25 mouse cellular contexts compared by ENCODE assay signal in the genomic region with DNA sequence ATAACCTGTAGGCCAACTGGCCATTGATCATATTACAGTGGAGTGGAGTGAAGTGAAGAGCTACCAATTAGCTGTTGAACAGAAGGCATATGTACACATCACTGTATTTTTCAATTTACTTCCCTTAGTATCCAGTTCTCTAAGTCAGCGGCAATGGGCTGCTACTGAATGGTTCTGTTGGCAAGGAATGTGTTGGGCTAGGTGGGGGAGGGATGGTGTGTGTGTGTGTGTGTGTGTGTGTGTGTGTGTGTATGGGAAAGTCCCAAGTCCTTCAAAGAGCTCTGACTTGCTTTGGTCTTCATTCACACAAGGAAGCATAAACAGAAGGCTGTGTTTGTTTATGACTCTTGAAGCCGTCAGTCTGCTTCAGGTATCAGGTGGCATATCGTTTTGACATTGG.
"Had no signal": no experiment of that assay in that cellular context is flagged by ENCODE, and none has a peak within 500 bp of the region (broad histone marks: within the 10 kb centered on the region; RNA-seq: fewer than 3 reads in every experiment).

No protein-coding gene starts in this region.

- H3K4me1 ChIP-seq: heart, embryonic 13.5 days; heart, embryonic 15.5 days; hindbrain, embryonic 13.5 days; hindbrain, embryonic 15.5 days; kidney, embryonic 15.5 days; limb, embryonic 10.5 days; limb, embryonic 12.5 days had no signal

- H3K9me3 ChIP-seq: heart, embryonic 13.5 days; heart, embryonic 15.5 days; hindbrain, embryonic 13.5 days; hindbrain, embryonic 15.5 days; kidney, embryonic 15.5 days; limb, embryonic 10.5 days; limb, embryonic 12.5 days had no signal

- H3K4me3 ChIP-seq: heart, embryonic 13.5 days; heart, embryonic 15.5 days; hindbrain, embryonic 13.5 days; hindbrain, embryonic 15.5 days; kidney, embryonic 15.5 days; layer of hippocampus, adult 2 months; left cerebral cortex, adult 2 months; limb, embryonic 10.5 days; limb, embryonic 12.5 days had no signal

- H3K27me3 ChIP-seq: heart, embryonic 13.5 days; heart, embryonic 15.5 days; hindbrain, embryonic 13.5 days; hindbrain, embryonic 15.5 days; kidney, embryonic 15.5 days; limb, embryonic 12.5 days had no signal

- H3K27ac ChIP-seq: heart, embryonic 13.5 days; heart, embryonic 15.5 days; hindbrain, embryonic 13.5 days; hindbrain, embryonic 15.5 days; hindbrain, postnatal 0 days; kidney, embryonic 15.5 days; kidney, postnatal 0 days; layer of hippocampus, adult 2 months; left cerebral cortex, adult 2 months; limb, embryonic 10.5 days; limb, embryonic 12.5 days had no signal

- DNase-seq: forebrain, postnatal 0 days; gastrocnemius, postnatal 14 days; gastrocnemius, postnatal 36 days; heart, adult 18-20 months; heart, postnatal 14 days; heart, postnatal 36 days; kidney, adult 11 months; kidney, adult 2 months; kidney, adult 9 months; kidney, postnatal 14 days; kidney, postnatal 36 days; liver had no signal

- H3K36me3 ChIP-seq: heart, embryonic 13.5 days; heart, embryonic 15.5 days; hindbrain, embryonic 13.5 days; hindbrain, embryonic 15.5 days; kidney, embryonic 15.5 days; limb, embryonic 10.5 days; limb, embryonic 12.5 days had no signal

- ATAC-seq: forebrain, postnatal 0 days; hindbrain, postnatal 0 days; intestine, embryonic 16.5 days had no signal

- H3K9ac ChIP-seq: forebrain, postnatal 0 days; heart, embryonic 13.5 days; heart, embryonic 15.5 days; hindbrain, embryonic 13.5 days; hindbrain, embryonic 15.5 days; kidney, embryonic 15.5 days; limb, embryonic 12.5 days had no signal

- H3K4me2 ChIP-seq: heart, embryonic 11.5 days; heart, embryonic 13.5 days; heart, embryonic 15.5 days; hindbrain, embryonic 13.5 days; hindbrain, embryonic 15.5 days; kidney, embryonic 15.5 days; limb, embryonic 12.5 days had no signal
